Mouse (Mus musculus): ENCODE measurements at regions not wholly inside any gene's neighbourhood (a gene's known extent, or its start where the extent isn't known, plus 50 kb on each side); places are given as distances from the start of the nearest gene placed in this dataset.

DNA sequence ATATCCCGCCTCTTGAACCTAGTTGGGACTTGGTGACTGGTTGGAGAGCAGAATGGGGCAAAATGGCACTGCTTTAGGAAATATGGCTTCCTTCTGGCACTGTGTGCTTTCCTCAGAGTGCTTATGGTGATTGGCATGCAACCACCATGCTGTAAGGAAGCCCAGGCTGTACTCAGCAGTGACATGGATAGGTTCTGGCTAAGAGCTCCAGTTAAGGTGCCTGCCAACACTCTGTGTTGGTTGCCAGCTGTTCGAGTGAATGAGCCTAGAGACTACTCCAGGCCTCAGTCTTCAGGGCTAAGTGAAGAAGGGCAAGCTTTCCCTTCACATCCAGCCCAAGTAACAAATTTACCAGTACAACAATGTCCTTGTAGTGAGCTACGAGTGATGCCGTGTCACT, 301.9 kb downstream of the Otol1 start:
- no peak overlapping the region for H3K4me3 ChIP-seq (ENCODE audit: low read depth, low read length)
- no peak overlapping the region for H3K4me2 ChIP-seq (ENCODE audit: low read depth, low read length)
- WGBS (ENCODE audit: insufficient replicate concordance), result 53% methylated on average over 4 of the region's 4 CpGs
- H3K27me3 ChIP-seq (ENCODE audit: control insufficient read depth, insufficient read depth, low read depth, low read length), result no peaks in the 10 kb centered on the region
- ATAC-seq (ENCODE audit: low read depth), result no peak
- H3K4me1 ChIP-seq (ENCODE audit: control insufficient read depth, low read depth, low read length), result no peaks in the 10 kb centered on the region
- no peaks in the 10 kb centered on the region for H3K9me3 ChIP-seq (replicated peaks; ENCODE audit: control insufficient read depth, low read length)
- no peak overlapping the region for H3K9ac ChIP-seq (ENCODE audit: low read depth, low read length)
- H3K36me3 ChIP-seq (ENCODE audit: control insufficient read depth, insufficient read depth), result no peaks in the 10 kb centered on the region
- no peak overlapping the region for H3K27ac ChIP-seq (ENCODE audit: low read length)

DNA sequence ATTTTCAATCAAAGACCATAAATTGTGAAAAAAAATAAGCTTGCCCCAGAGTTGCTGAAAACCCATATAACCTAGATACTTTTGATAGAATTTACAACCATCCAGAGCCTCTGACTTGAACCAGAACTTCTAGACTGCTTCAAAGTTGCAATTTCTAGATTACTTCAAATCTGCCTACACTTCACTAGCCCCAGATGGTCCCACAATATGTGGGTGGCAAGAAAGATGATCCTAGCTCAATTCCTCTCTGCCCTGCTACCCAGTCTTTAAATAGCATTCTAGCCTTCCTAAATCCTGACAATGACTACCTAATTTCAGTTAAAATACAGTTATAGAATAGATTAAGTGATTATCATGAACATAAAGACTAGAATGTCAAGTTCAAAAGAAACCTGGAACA, 303.6 kb downstream of the Otol1 start:
- Histone ChIP-seq H3K27me3 (ENCODE audit: control insufficient read depth, insufficient read depth, low read depth, low read length) (no peaks in the 10 kb centered on the region), H3K27ac (ENCODE audit: low read length) (no peak overlapping the region), H3K9ac (ENCODE audit: low read depth, low read length) (no peak overlapping the region), H3K4me2 (ENCODE audit: low read depth, low read length) (no peak overlapping the region), H3K9me3 (replicated peaks; ENCODE audit: control insufficient read depth, low read length) (no peaks in the 10 kb centered on the region), H3K36me3 (ENCODE audit: control insufficient read depth, insufficient read depth) (no peaks in the 10 kb centered on the region), H3K4me3 (ENCODE audit: low read depth, low read length) (no peak overlapping the region), H3K4me1 (ENCODE audit: control insufficient read depth, low read depth, low read length) (no peaks in the 10 kb centered on the region)
- ATAC-seq (ENCODE audit: low read depth), result no peak

DNA sequence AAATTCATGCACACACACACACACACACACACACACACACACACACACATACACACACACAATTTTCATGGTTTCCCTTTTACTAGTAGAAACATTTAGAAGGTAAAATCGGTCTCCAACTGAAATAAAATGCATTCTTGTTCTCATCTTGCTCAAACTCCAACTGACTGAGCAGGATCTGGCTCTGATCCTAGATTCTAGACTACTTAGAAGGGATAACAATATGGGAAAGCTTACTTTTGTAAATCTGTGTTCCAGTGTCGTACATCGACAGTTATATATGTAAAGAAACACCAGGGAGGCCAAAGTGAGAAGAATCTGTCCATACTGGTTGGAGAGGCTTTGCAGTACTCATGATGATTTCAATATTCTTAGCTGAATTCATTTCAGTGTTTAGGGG, 304.6 kb downstream of the Otol1 start:
- Histone ChIP-seq H3K9me3 (replicated peaks; ENCODE audit: control insufficient read depth, low read length) (no peaks in the 10 kb centered on the region), H3K4me1 (ENCODE audit: control insufficient read depth, low read depth, low read length) (no peaks in the 10 kb centered on the region), H3K4me3 (ENCODE audit: low read depth, low read length) (no peak overlapping the region), H3K36me3 (ENCODE audit: control insufficient read depth, insufficient read depth) (no peaks in the 10 kb centered on the region), H3K9ac (ENCODE audit: low read depth, low read length) (no peak overlapping the region), H3K27ac (ENCODE audit: low read length) (no peak overlapping the region), H3K27me3 (ENCODE audit: control insufficient read depth, insufficient read depth, low read depth, low read length) (no peaks in the 10 kb centered on the region), H3K4me2 (ENCODE audit: low read depth, low read length) (no peak overlapping the region)
- 55% methylated on average over 3 of the region's 3 CpGs for WGBS (ENCODE audit: insufficient replicate concordance)
- ATAC-seq (ENCODE audit: low read depth), result no peak

DNA sequence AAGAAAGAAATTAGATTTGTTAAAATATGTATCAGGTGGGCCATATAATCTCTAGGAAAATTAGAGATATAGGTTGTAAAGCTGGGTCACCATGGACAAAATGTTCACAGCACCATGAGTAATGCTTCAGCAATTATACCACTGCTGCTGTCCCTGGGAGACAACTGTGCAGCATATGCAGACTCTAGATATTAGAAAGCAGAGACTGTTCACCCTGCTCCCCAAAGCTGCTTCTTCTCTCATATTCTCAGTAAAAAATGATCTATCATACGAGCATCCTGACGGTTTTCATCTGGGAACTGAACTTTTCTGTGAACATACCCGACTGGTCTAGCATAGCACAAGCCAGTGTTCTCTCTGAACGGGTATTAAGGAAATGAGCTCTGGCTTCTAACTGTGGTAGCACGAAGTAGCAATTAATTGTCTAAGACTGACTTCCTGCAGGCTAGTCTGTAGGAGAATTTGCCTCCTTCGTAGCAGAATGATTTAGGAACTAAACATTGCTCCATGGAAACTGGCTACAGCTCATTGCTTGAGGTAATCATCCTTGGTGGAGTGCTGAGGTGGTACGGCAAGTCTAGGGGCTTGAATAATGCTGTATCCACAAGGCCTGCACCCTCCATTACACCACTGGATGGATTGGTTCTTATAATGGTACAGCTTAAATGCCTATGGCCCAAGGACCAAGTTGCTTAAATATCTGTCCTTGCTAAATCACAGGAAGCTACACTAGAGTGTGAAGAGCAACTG, 305.9 kb downstream of the Otol1 start:
- Histone ChIP-seq H3K9me3 (replicated peaks; ENCODE audit: control insufficient read depth, low read length) (no peaks in the 10 kb centered on the region), H3K27me3 (ENCODE audit: control insufficient read depth, insufficient read depth, low read depth, low read length) (no peaks in the 10 kb centered on the region), H3K4me1 (ENCODE audit: control insufficient read depth, low read depth, low read length) (no peaks in the 10 kb centered on the region), H3K27ac (ENCODE audit: low read length) (no peak overlapping the region), H3K36me3 (ENCODE audit: control insufficient read depth, insufficient read depth) (no peaks in the 10 kb centered on the region), H3K9ac (ENCODE audit: low read depth, low read length) (no peak overlapping the region), H3K4me3 (ENCODE audit: low read depth, low read length) (no peak overlapping the region), H3K4me2 (ENCODE audit: low read depth, low read length) (no peak overlapping the region)
- WGBS (ENCODE audit: insufficient replicate concordance), result 44% methylated on average over 7 of the region's 7 CpGs
- ATAC-seq (ENCODE audit: low read depth), result no peak

DNA sequence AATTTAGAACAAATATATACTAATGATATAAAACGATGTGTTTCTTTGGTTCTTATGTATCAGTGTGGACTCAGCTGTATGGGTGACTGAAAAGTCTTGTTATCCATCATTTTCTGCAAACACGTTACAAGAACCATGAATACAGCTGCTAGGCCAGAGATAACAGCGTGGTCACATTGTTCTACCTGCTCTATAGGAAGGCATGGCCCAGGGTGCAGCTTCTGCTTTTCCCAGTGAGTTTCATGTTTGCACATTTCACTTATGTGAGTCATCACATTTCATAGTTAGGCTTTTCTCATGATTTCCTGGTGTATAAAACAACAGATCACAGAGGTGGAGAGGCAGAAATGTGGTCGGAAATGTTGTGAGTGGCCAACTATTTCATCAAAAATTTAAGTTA, 306.8 kb downstream of the Otol1 start:
- Histone ChIP-seq H3K9ac (ENCODE audit: low read depth, low read length) (no peak overlapping the region), H3K4me1 (ENCODE audit: control insufficient read depth, low read depth, low read length) (no peaks in the 10 kb centered on the region), H3K27ac (ENCODE audit: low read length) (no peak overlapping the region), H3K4me3 (ENCODE audit: low read depth, low read length) (no peak overlapping the region), H3K9me3 (replicated peaks; ENCODE audit: control insufficient read depth, low read length) (no peaks in the 10 kb centered on the region), H3K36me3 (ENCODE audit: control insufficient read depth, insufficient read depth) (no peaks in the 10 kb centered on the region), H3K27me3 (ENCODE audit: control insufficient read depth, insufficient read depth, low read depth, low read length) (no peaks in the 10 kb centered on the region), H3K4me2 (ENCODE audit: low read depth, low read length) (no peak overlapping the region)
- 27% methylated on average over 4 of the region's 4 CpGs for WGBS (ENCODE audit: insufficient replicate concordance)
- no peak for ATAC-seq (ENCODE audit: low read depth)

DNA sequence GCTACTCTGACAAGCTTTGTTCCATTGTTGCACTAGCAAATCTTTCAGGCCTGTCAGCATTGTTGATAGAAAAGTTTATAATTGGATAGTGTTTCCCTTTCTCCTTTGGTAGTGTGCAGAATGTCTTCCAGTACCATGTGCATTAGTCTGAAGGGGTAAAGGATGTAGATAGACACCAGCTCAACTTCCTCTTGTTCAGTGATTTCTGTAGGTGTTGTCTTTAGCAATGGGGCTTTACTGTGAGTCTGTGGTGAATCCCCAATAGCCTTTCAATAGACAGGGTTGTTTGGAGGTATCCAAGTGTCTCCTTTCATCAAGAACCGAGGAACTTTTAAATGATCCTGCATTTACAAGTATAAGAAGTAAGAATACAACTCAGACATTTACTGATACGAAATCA, 311.0 kb downstream of the Otol1 start:
- no peaks in the 10 kb centered on the region for H3K27me3 ChIP-seq (ENCODE audit: control insufficient read depth, insufficient read depth, low read depth, low read length)
- H3K9ac ChIP-seq (ENCODE audit: low read depth, low read length), result no peak overlapping the region
- ATAC-seq (ENCODE audit: low read depth), result no peak
- WGBS (ENCODE audit: insufficient replicate concordance), result 52% methylated on average over 2 of the region's 2 CpGs
- H3K36me3 ChIP-seq (ENCODE audit: control insufficient read depth, insufficient read depth), result no peaks in the 10 kb centered on the region
- no peak overlapping the region for H3K27ac ChIP-seq (ENCODE audit: low read length)
- H3K9me3 ChIP-seq (replicated peaks; ENCODE audit: control insufficient read depth, low read length), result no peaks in the 10 kb centered on the region
- H3K4me3 ChIP-seq (ENCODE audit: low read depth, low read length), result no peak overlapping the region
- no peak overlapping the region for H3K4me2 ChIP-seq (ENCODE audit: low read depth, low read length)
- H3K4me1 ChIP-seq (ENCODE audit: control insufficient read depth, low read depth, low read length), result no peaks in the 10 kb centered on the region

DNA sequence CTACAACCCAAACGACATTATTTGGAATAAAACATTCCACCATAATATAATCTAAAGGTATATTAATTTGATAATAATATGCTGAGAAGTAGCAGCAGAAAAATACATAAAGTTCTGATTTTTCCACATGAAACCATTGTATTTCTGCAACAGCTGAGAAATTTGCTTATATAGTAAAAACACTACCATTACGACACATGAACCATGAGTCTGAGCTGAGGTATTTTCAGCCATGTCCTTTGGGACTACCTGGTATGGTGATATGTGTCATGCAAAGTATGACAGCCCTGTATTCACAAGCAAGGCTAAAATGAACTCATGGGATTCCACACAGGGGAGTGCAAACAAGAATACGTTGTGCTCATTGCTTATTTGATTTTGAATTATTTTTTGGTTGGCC, 311.7 kb downstream of the Otol1 start:
- no peak overlapping the region for H3K9ac ChIP-seq (ENCODE audit: low read depth, low read length)
- H3K36me3 ChIP-seq (ENCODE audit: control insufficient read depth, insufficient read depth), result no peaks in the 10 kb centered on the region
- no peaks in the 10 kb centered on the region for H3K9me3 ChIP-seq (replicated peaks; ENCODE audit: control insufficient read depth, low read length)
- 54% methylated on average over 3 of the region's 3 CpGs for WGBS (ENCODE audit: insufficient replicate concordance)
- no peaks in the 10 kb centered on the region for H3K27me3 ChIP-seq (ENCODE audit: control insufficient read depth, insufficient read depth, low read depth, low read length)
- H3K4me3 ChIP-seq (ENCODE audit: low read depth, low read length), result no peak overlapping the region
- H3K4me2 ChIP-seq (ENCODE audit: low read depth, low read length), result no peak overlapping the region
- ATAC-seq (ENCODE audit: low read depth), result no peak
- H3K27ac ChIP-seq (ENCODE audit: low read length), result no peak overlapping the region
- H3K4me1 ChIP-seq (ENCODE audit: control insufficient read depth, low read depth, low read length), result no peaks in the 10 kb centered on the region

DNA sequence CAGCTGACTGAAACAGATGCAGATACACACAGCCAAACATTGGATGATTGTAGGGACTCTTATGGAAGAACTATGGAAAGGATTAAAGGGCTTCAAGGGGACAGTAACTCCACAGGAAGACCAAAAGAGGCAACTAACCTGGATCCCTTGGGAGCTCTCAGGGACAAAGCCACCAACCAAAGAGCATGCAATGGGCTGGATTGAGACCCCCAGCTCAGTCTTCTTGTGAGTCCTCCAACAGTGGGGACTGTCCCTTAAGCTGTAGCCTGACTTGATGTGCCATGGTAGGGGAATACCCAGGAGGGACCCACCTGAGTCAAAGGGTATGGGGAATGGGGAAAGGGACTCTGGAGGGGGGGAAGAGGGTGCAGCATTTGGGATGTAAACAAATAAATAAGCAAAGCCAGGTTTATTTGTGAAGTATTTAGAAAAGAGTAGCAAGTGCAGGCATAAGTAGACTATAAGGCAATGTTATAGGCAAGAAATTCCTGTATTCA, 313.8 kb downstream of the Otol1 start:
- Histone ChIP-seq H3K4me1 (ENCODE audit: control insufficient read depth, low read depth, low read length) (no peaks in the 10 kb centered on the region), H3K4me2 (ENCODE audit: low read depth, low read length) (no peak overlapping the region), H3K4me3 (ENCODE audit: low read depth, low read length) (no peak overlapping the region), H3K27ac (ENCODE audit: low read length) (no peak overlapping the region), H3K9me3 (replicated peaks; ENCODE audit: control insufficient read depth, low read length) (no peaks in the 10 kb centered on the region), H3K27me3 (ENCODE audit: control insufficient read depth, insufficient read depth, low read depth, low read length) (no peaks in the 10 kb centered on the region), H3K36me3 (ENCODE audit: control insufficient read depth, insufficient read depth) (no peaks in the 10 kb centered on the region), H3K9ac (ENCODE audit: low read depth, low read length) (no peak overlapping the region)
- no peak for ATAC-seq (ENCODE audit: low read depth)

DNA sequence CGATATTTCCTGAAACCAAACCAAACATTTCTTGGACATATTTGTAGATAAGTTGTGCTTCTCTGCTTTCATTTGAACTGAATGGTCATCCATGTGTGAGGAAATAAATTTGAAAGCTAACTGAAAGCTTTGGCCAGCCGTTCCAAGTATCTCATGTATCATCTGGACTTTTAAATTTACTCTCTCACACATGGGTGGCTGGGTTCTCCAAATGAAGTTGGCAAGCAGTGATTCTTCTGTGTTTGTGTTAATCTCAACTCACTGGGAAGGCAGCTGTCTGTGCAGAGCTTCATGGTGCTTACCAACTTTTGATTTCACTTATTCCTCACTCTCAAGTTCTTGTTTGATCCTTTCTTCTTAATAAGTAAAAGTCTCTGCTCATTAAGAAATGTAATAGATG, 317.3 kb downstream of the Otol1 start:
- H3K27ac ChIP-seq (ENCODE audit: low read length), result no peak overlapping the region
- WGBS (ENCODE audit: insufficient replicate concordance), result 64% methylated on average over 2 of the region's 2 CpGs
- H3K4me1 ChIP-seq (ENCODE audit: control insufficient read depth, low read depth, low read length), result no peaks in the 10 kb centered on the region
- no peak overlapping the region for H3K9ac ChIP-seq (ENCODE audit: low read depth, low read length)
- no peak for ATAC-seq (ENCODE audit: low read depth)
- H3K9me3 ChIP-seq (replicated peaks; ENCODE audit: control insufficient read depth, low read length), result no peaks in the 10 kb centered on the region
- no peaks in the 10 kb centered on the region for H3K27me3 ChIP-seq (ENCODE audit: control insufficient read depth, insufficient read depth, low read depth, low read length)
- no peak overlapping the region for H3K4me2 ChIP-seq (ENCODE audit: low read depth, low read length)
- no peaks in the 10 kb centered on the region for H3K36me3 ChIP-seq (ENCODE audit: control insufficient read depth, insufficient read depth)
- H3K4me3 ChIP-seq (ENCODE audit: low read depth, low read length), result no peak overlapping the region
